Mouse (Mus musculus): ENCODE data around the gene Klhdc8a.
A peak's percentile ranks its signal among the peaks of the same experiment; 100 is the strongest.

Klhdc8a gene

DNA sequence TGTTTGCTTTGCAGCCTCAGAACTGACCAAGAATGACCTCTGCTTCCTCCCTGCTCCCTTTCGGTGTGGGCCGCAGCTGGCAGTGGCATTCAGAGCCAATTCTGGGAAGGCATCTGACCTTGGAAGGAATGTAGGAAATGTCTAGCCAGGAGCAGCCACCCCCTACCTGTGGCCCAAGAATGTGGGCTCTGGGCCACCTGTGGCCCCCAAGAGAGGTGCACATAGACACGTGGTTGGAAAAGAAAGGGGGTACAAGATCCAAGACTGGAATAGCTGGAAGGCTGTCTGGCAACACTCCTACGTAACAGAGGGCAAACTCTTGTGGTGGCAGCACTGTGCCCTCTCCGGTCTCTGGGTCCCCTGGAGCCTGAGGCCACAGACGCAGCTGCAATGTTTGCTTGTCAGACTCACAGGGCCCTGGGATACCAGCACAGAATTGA lies 56.8 kb downstream of the Klhdc8a start:
- H3K27me3 ChIP-seq (ENCODE audit: insufficient read depth, low read length), result peaks cover 28% of the 10 kb centered on the region
- H3K4me1 ChIP-seq (replicated peaks; ENCODE audit: low read depth, low read length), result peaks cover 41% of the 10 kb centered on the region
- peaks cover 7% of the 10 kb centered on the region for H3K9me3 ChIP-seq (ENCODE audit: low read length)
- H3K36me3 ChIP-seq (ENCODE audit: insufficient read depth, low read length), result peaks cover 20% of the 10 kb centered on the region
- TF ChIP-seq NANOG (IDR thresholded peaks at IDR 0.05; ENCODE audit: borderline replicate concordance, low read length), result no peak
- TF ChIP-seq POU5F1 (IDR thresholded peaks at IDR 0.05; ENCODE audit: borderline replicate concordance, low read length), result no peak
- no peak for TF ChIP-seq CTCF (conservative IDR thresholded peaks at IDR 0.05; ENCODE audit: low read length)
- no peak overlapping the region for H3K4me3 ChIP-seq (replicated peaks; ENCODE audit: low read length)

DNA sequence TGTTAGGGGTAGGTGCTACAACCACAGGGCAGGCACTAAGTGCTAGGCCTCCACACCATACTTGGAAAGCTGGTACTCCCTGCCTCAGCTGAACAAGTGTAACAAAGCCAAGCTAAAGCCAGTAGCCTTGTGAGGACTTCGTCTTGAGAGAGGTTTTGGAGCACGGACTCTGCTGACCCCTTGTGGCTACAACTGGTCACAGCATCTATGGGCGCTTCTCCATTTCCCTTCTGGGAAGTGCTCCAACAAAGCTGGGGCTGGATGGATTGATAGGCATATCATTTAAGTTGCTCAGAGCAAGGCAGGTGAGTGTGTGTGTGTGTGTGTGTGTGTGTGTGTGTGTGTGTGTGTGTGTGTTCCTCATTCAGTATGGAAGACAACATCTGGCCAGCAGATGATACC lies 57.4 kb downstream of the Klhdc8a start:
- Histone ChIP-seq H3K4me1 (replicated peaks; ENCODE audit: low read depth, low read length) (peaks cover 48% of the 10 kb centered on the region), H3K4me3 (replicated peaks; ENCODE audit: low read length) (no peak overlapping the region), H3K27me3 (ENCODE audit: insufficient read depth, low read length) (peaks cover 35% of the 10 kb centered on the region), H3K9me3 (ENCODE audit: low read length) (peaks cover 2% of the 10 kb centered on the region), H3K36me3 (ENCODE audit: insufficient read depth, low read length) (peaks cover 23% of the 10 kb centered on the region)
- TF ChIP-seq POU5F1 (IDR thresholded peaks at IDR 0.05; ENCODE audit: borderline replicate concordance, low read length) (no peak), CTCF (conservative IDR thresholded peaks at IDR 0.05; ENCODE audit: low read length) (peak; percentile 97), NANOG (IDR thresholded peaks at IDR 0.05; ENCODE audit: borderline replicate concordance, low read length) (no peak)

DNA sequence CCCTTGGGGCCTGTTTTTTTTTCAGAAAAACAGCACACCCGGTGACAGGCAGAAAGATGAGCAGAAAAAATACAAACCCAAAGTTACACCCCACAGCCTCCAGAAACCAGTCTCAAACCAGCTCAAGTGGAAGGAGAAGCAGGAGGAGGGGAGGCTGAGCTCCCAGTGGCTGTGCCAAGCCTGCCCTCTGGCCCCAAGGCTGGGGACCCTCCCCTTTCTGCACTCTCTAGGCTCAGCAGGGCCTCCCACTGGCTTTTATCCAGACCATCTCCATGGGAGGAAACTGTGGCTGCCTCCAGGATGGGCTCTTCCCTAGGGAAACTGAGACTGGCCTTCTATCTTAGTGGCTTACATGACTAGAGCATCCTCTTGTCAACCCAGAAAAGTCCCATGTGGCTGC lies 58.4 kb downstream of the Klhdc8a start:
- TF ChIP-seq POU5F1 (IDR thresholded peaks at IDR 0.05; ENCODE audit: borderline replicate concordance, low read length) (no peak), NANOG (IDR thresholded peaks at IDR 0.05; ENCODE audit: borderline replicate concordance, low read length) (no peak), CTCF (conservative IDR thresholded peaks at IDR 0.05; ENCODE audit: low read length) (no peak)
- Histone ChIP-seq H3K9me3 (ENCODE audit: low read length) (no peaks in the 10 kb centered on the region), H3K4me1 (replicated peaks; ENCODE audit: low read depth, low read length) (peaks cover 51% of the 10 kb centered on the region), H3K36me3 (ENCODE audit: insufficient read depth, low read length) (peaks cover 23% of the 10 kb centered on the region), H3K27me3 (ENCODE audit: insufficient read depth, low read length) (peaks cover 45% of the 10 kb centered on the region), H3K4me3 (replicated peaks; ENCODE audit: low read length) (peak overlapping the region; percentile 10; the same call in 1 of the 2 replicates)
